Mouse (Mus musculus) heart, postnatal 0 days (tissue): ENCODE results near the gene Hspd1. TPM values are rescaled to one million over a fixed set of nuclear protein-coding genes. Genes with fewer than 3 reads are reported as not detected.
"Not testable (repeated sequence)": the region's sequence is repeated elsewhere in the genome, so short reads cannot be mapped to it uniquely, and the experiment has no call there.

Source experiments
- ATAC-seq: fragments of 200-750 bp; cut with Nextera tagmentation; 2 replicates; pipeline ENCODE4 v1.8.0; 2017; ENCODE audit warnings: low read depth, moderate number of reproducible peaks, moderate library complexity; ENCODE audit not compliant: insufficient read depth
- DNase-seq: peaks from one replicate; pipeline ENCODE4 v3.0.0-alpha.2; 2016; ENCODE audit warnings: low spot score
- H3K27ac ChIP-seq: fragments of 300-500 bp; sonication (generic); 2 replicates; pipeline ENCODE4 v1.5.1; 2014; ENCODE audit warnings: low read depth, mild to moderate bottlenecking
- H3K27me3 ChIP-seq: fragments of 300-500 bp; sonication (generic); 2 replicates; pipeline ENCODE4 v1.6.1; 2014; ENCODE audit warnings: low read length, mixed read lengths; ENCODE audit not compliant: control insufficient read depth, insufficient read depth
- H3K36me3 ChIP-seq: fragments of 300-500 bp; sonication (generic); replicated peaks from 2 replicates; pipeline ENCODE4 v1.6.1; 2014; ENCODE audit warnings: low read length, mixed read lengths; ENCODE audit not compliant: control insufficient read depth, insufficient read depth
- H3K4me1 ChIP-seq: fragments of 300-500 bp; sonication (generic); 2 replicates; pipeline ENCODE4 v1.6.1; 2014; ENCODE audit warnings: antibody characterized with exemption; ENCODE audit not compliant: control insufficient read depth, insufficient read depth
- H3K4me2 ChIP-seq: fragments of 300-500 bp; sonication (generic); 2 replicates; pipeline ENCODE4 v1.6.1; 2014; ENCODE audit warnings: low read depth, mild to moderate bottlenecking, low read length, moderate library complexity
- H3K4me3 ChIP-seq: fragments of 300-500 bp; sonication (generic); 2 replicates; pipeline ENCODE4 v1.5.1; 2014; ENCODE audit warnings: low read depth, low read length
- H3K9ac ChIP-seq: fragments of 300-500 bp; sonication (generic); replicated peaks from 2 replicates; pipeline ENCODE4 v1.6.1; 2014; ENCODE audit warnings: low read depth, low read length, mixed read lengths
- H3K9me3 ChIP-seq: fragments of 300-500 bp; sonication (generic); replicated peaks from 2 replicates; pipeline ENCODE4 v1.6.1; 2016; ENCODE audit warnings: low read length; ENCODE audit not compliant: control insufficient read depth
- CTCF ChIP-seq: IDR thresholded peaks from 2 replicates; pipeline ENCODE4 v1.5.1; 2016; ENCODE audit warnings: antibody characterized with exemption, control low read depth, low read depth
- EP300 ChIP-seq: IDR thresholded peaks from 2 replicates; pipeline ENCODE4 v1.6.1; 2016; ENCODE audit warnings: antibody characterized with exemption, low read depth
- WGBS: fragments of 180-500 bp; shearing (Covaris S2); extraction: QIAGEN DNeasy Blood & Tissue Kit; methylation state at CpG from one replicate; pipeline ENCODE4 v1.1.7; 2014; 5-methylcytosine and 5-hydroxymethylcytosine counted together
- polyA plus RNA-seq: library from polyadenylated mRNA; unstranded; fragments of >200 nt; fragmentation: Nextera tagmentation; extraction: Ambion mirVana; gene quantifications from 2 replicates; pipeline ENCODE4 v1.2.1, GENCODE M21; 2015
- total RNA-seq: library from RNA; depleted of rRNA; stranded (reverse); fragments of >200 nt; gene quantifications from 2 replicates; pipeline ENCODE4 v1.2.3, GENCODE M21; 2014; ENCODE audit warnings: low replicate concordance

The Hspd1 gene
- total and polyA plus RNA-seq, 2 experiments from 2014 or later = 139 to 397 TPM

DNA sequence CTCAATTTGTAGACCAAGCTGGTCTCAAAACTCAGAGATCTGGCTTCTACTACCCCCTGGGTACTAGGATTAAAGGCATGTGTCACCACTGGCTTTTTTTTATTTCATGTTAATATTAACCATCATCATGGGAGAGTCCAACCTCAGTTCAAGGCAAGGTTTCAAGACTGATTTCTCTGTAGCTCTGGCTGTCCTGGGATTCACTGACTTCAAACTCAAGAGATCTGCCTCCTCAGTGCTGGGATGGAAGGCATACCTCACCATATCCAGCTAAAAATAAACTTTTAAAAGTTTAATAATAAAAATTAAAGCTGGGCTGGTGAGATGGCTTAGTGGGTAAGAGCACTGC, 11.7 kb downstream of the Hspd1 start:
- Histone ChIP-seq H3K27ac (no peak overlapping the region), H3K36me3 (peaks cover 60% of the 10 kb centered on the region), H3K4me2 (no peak overlapping the region), H3K4me1 (no peaks in the 10 kb centered on the region; the same call in 1 of the 2 replicates), H3K27me3 (no peaks in the 10 kb centered on the region), H3K9me3 (no peaks in the 10 kb centered on the region), H3K9ac (no peak overlapping the region), H3K4me3 (no peak overlapping the region)
- TF ChIP-seq CTCF = no peak
- TF ChIP-seq EP300 = no peak
- ATAC-seq (no peak), DNase-seq (no peak)

DNA sequence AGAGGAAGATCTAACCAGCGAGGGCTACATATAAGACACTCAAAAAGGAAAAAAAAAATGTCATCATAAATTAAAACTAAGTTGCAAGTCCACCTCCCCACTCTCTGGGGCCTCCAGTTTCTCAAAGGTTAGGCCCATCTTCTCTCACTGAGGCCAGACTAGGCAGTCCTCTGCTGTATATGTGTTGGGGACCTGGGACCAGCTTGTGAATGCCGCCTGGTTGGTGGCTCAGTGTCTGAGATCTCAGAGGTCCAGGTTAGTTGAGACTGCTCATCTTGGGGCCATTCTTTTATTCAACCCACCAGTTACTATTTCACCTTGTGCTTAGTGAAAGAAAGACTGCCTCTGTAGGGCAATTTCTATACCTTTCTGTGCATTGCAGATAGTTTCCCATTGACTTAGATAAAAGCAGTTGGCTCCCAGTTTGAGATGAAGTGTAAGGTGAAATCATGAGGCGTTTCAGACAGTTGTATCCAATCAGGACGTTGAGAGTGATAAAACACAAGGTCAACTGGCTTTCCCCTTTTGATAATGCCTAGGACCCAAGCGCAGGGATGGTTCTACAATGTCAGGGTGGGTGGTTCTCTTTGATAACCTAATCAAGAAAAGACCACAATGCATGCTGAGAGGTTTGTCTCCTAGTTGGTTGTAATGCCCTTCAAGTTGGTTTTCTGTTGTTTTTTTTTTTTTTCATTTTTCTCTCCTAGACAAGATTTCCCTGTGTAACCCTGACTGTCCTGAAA, 12.2 kb downstream of the Hspd1 start:
- no peaks in the 10 kb centered on the region; the same call in 1 of the 2 replicates for H3K4me1 ChIP-seq
- no peaks in the 10 kb centered on the region for H3K9me3 ChIP-seq
- ATAC-seq (no peak), DNase-seq (no peak)
- no peak overlapping the region for H3K4me2 ChIP-seq
- peak overlapping the region; percentile 16; the same call in 1 of the 2 replicates for H3K27ac ChIP-seq
- H3K36me3 ChIP-seq = peaks cover 59% of the 10 kb centered on the region
- H3K27me3 ChIP-seq = no peaks in the 10 kb centered on the region
- TF ChIP-seq EP300 (no peak), CTCF (no peak)
- WGBS = 40% methylated on average over 5 of the region's 5 CpGs
- no peak overlapping the region for H3K9ac ChIP-seq
- H3K4me3 ChIP-seq = no peak overlapping the region

DNA sequence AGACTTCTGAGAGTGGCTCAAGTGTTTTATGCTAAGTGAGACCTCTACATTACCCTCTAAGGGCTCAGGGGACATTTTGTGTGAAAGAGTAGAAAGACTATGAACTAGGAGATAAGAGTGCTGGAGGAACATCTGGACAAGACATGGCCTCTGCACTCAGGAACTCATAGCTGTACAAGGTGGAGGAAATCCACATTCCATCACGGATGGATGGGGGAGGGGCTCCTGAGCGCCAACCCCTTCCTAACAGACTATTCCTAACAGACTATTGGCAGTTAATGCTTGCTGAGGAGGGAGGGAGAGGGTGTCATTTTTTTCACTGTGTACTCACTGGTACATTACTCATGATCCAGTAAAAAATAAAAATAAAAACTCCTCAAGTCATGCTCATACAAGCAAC, 13.3 kb downstream of the Hspd1 start:
- H3K36me3 ChIP-seq = peaks cover 55% of the 10 kb centered on the region
- no peaks in the 10 kb centered on the region for H3K9me3 ChIP-seq
- DNase-seq (no peak), ATAC-seq (0 out of 2 replicates have a peak, but pooled peaks have one; percentile 26)
- H3K4me1 ChIP-seq = no peaks in the 10 kb centered on the region; the same call in 1 of the 2 replicates
- H3K4me3 ChIP-seq = no peak overlapping the region
- no peaks in the 10 kb centered on the region for H3K27me3 ChIP-seq
- no peak overlapping the region for H3K4me2 ChIP-seq
- peak overlapping the region; percentile 16; the same call in 1 of the 2 replicates for H3K27ac ChIP-seq
- H3K9ac ChIP-seq = no peak overlapping the region
- WGBS = 39% methylated on average over 2 of the region's 2 CpGs
- TF ChIP-seq CTCF (no peak), EP300 (no peak)

DNA sequence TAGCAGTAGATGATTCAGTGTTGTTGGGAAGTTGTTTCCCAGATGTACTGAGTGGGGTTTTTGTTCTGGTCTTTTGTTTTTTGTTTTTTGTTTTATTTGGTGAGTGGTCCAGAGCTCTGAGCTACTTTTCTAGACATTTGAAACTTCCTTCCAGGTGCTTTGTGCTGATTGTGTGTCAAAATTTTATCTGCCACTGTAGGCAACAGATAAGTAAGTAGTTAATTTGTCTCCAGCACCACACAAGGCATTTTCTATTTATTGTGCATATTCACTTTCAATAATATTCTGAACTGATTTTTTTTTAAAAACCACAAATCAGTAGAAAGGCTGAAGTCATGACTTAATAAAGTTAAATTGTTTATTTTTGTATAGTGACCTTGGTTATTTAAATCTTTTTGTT, 15.7 kb downstream of the Hspd1 start:
- not testable (repeated sequence) for H3K27me3 ChIP-seq, H3K4me2 ChIP-seq, H3K4me3 ChIP-seq, H3K9me3 ChIP-seq, H3K4me1 ChIP-seq, H3K27ac ChIP-seq, DNase-seq, H3K9ac ChIP-seq, ATAC-seq
- H3K36me3 ChIP-seq = peaks cover 51% of the 10 kb centered on the region

DNA sequence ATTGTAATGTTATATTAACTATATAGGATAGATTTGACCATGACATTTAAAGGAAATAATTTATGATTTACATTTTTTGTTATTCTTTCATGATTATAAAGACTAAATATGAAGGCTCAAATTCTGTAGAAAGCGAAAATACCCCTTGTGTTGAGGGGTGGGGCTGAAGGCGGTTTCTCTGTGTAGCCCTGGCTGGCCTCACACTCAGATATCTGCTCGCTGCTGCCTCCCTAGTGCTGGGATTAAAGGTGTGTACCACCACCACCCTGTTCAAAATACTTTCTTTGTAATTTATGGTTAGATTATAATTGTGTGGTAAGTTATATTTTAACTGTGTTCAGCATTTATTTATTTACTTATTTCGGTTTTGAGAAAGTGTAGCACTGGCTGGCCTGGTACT, 26.3 kb downstream of the Hspd1 start:
- H3K4me3 ChIP-seq = no peak overlapping the region
- WGBS = 90% methylated on average over 4 of the region's 4 CpGs
- H3K9ac ChIP-seq = no peak overlapping the region
- no peaks in the 10 kb centered on the region for H3K4me1 ChIP-seq
- ATAC-seq (no peak), DNase-seq (no peak)
- peaks cover 49% of the 10 kb centered on the region for H3K36me3 ChIP-seq
- no peaks in the 10 kb centered on the region for H3K9me3 ChIP-seq
- no peak overlapping the region for H3K27ac ChIP-seq
- TF ChIP-seq CTCF = no peak
- TF ChIP-seq EP300 = no peak
- no peaks in the 10 kb centered on the region for H3K27me3 ChIP-seq
- H3K4me2 ChIP-seq = no peak overlapping the region

DNA sequence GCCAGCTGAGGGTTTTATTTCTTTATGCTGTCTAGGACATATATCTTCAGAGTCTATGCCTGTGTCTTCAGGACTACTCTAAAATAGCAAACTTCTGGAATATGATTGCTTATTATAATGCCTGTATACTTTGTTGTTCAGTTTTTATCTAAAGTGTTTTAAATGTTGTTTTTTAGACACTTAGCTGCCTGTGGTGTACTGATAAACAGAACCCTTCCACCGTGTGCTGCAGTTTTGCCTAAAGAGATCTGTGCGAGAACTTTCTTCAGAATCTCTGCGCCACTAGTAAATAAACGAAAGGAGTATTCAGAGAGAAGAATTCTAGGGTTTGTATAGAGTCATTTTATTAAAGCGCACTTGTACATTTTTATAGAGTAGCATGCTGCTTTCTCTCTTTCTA, 26.9 kb downstream of the Hspd1 start:
- no peak overlapping the region for H3K4me3 ChIP-seq
- no peak for DNase-seq
- H3K27me3 ChIP-seq = no peaks in the 10 kb centered on the region
- H3K36me3 ChIP-seq = peaks cover 45% of the 10 kb centered on the region
- no peaks in the 10 kb centered on the region for H3K4me1 ChIP-seq
- no peaks in the 10 kb centered on the region for H3K9me3 ChIP-seq
- ATAC-seq = no peak
- 85% methylated on average over 5 of the region's 5 CpGs for WGBS
- no peak overlapping the region for H3K9ac ChIP-seq
- TF ChIP-seq CTCF = no peak
- H3K27ac ChIP-seq = no peak overlapping the region
- no peak overlapping the region for H3K4me2 ChIP-seq

DNA sequence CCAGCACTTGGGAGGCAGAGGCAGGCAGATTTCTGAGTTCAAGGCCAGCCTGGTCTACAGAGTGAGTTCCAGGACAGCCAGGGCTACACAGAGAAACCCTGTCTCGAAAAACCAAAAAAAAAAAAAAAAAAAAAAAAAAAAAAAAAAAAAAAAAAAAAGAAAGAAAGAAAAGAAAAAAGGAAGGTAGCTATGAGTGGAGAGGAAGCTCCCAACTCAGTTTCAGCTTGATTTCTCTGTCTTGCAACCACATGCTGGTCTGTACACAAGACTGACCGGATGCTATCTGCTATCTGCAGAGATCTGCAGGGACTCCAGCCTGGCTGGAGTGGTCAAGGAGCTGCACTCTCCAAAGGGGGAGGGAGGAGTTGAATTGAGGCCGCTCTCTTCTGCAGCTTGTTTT, 29.7 kb downstream of the Hspd1 start:
- not testable (repeated sequence) for ATAC-seq, H3K9ac ChIP-seq, H3K4me2 ChIP-seq, H3K27me3 ChIP-seq, H3K4me3 ChIP-seq, H3K27ac ChIP-seq, H3K9me3 ChIP-seq, DNase-seq
- WGBS = 92% methylated on average over 2 of the region's 3 CpGs
- peaks cover 15% of the 10 kb centered on the region for H3K4me1 ChIP-seq
- H3K36me3 ChIP-seq = peaks cover 37% of the 10 kb centered on the region
